Mouse (Mus musculus) adipose tissue, adult 10 weeks (tissue): Measurements from ENCODE around the gene 5530401A14Rik. TPM values are rescaled to one million over a fixed set of nuclear protein-coding genes. Genes with fewer than 3 reads are reported as not detected.

Source experiments
- polyA plus RNA-seq: library from polyadenylated mRNA; stranded (reverse); fragments of 350-450 nt; fragmentation: Illumina TruSeq; extraction: RNeasy Lipid Tissue Mini Kit (QIAGEN cat#74804); gene quantifications from one replicate; pipeline ENCODE4 v1.2.3, GENCODE M21; 2014; ENCODE audit warnings: low read depth, low replicate concordance

5530401A14Rik gene
- polyA plus RNA-seq = not detected

GRCm38 (mm10) chr11:81860250-81860972 is at the start of gene 5530401A14Rik:
Gene 5530401A14Rik (plus strand): TSS chr11:81860673.

Other genes starting within 250 kb of the 5530401A14Rik start
- 2.2 TPM for gene Asic2, start 107.8 kb downstream of the 5530401A14Rik start, polyA plus RNA-seq
- gene Ccl2, start 174.9 kb downstream of the 5530401A14Rik start, polyA plus RNA-seq = 21.1 TPM
- gene Gm17268, start 177.9 kb downstream of the 5530401A14Rik start, polyA plus RNA-seq = not detected
- gene Ccl7, start 185.0 kb downstream of the 5530401A14Rik start, polyA plus RNA-seq = 9.5 TPM
- gene Ccl11, start 197.2 kb downstream of the 5530401A14Rik start, polyA plus RNA-seq = 33.6 TPM
- gene Ccl12, start 241.2 kb downstream of the 5530401A14Rik start, polyA plus RNA-seq = 11.2 TPM